Mouse (Mus musculus): ENCODE measurements around the gene Kif24.

- TF ChIP-seq CTCF (IDR thresholded peaks at IDR 0.05) (no peak), EP300 (IDR thresholded peaks at IDR 0.05) (no peak)
Measured at GRCm38 (mm10) chr4:41361059-41361458, 103.6 kb downstream of the Kif24 start.

Data from lung, postnatal 0 days (tissue).